Mouse (Mus musculus): ENCODE data around the gene Ecm1. TPM values are rescaled to one million over a fixed set of nuclear protein-coding genes. Genes with fewer than 3 reads are reported as not detected.

The Ecm1 gene
- 81.2 and 90.1 TPM in 2 replicates for polyA plus RNA-seq (2015; fragmentation: Nextera tagmentation; extraction: Ambion mirVana)

GRCm38 (mm10) chr3:95739353-95740104 is at the start of gene Ecm1:
TSS of gene Ecm1 (minus strand) at chr3:95739569.
- Histone ChIP-seq H3K27me3 (ENCODE audit: insufficient read depth, low read length) (no peaks in the 10 kb centered on the region), H3K4me2 (ENCODE audit: low read depth, low read length) (0 out of 2 replicates have a peak within 1 kb of the TSS, but pooled peaks have one; percentile 26), H3K36me3 (replicated peaks; ENCODE audit: insufficient read depth, low read length) (peaks cover 32% of the 10 kb centered on the region), H3K27ac (ENCODE audit: low read depth) (peak within 1 kb of the TSS; percentile 53), H3K4me3 (ENCODE audit: low read depth, low read length) (no peak within 1 kb of the TSS), H3K4me1 (ENCODE audit: insufficient read depth) (peaks cover 7% of the 10 kb centered on the region; the same call in 1 of the 2 replicates), H3K9me3 (ENCODE audit: low read length) (no peaks in the 10 kb centered on the region), H3K9ac (replicated peaks) (no peak within 1 kb of the TSS)
- ATAC-seq (peak; percentile 24; the same call in 1 of the 2 replicates), DNase-seq (no peak)
- no peak for TF ChIP-seq CTCF (IDR thresholded peaks at IDR 0.05; ENCODE audit: low read depth)
- no peak for TF ChIP-seq EP300 (IDR thresholded peaks at IDR 0.05; ENCODE audit: low read depth)
- WGBS (ENCODE audit: insufficient replicate concordance): 55% methylated on average over 7 of the region's 7 CpGs

GRCm38 (mm10) chr3:95785501-95785900 is 46.1 kb upstream of the Ecm1 start:
- Histone ChIP-seq H3K9me3 (ENCODE audit: low read length) (no peaks in the 10 kb centered on the region), H3K4me1 (ENCODE audit: insufficient read depth) (no peaks in the 10 kb centered on the region), H3K36me3 (replicated peaks; ENCODE audit: insufficient read depth, low read length) (peaks cover 63% of the 10 kb centered on the region), H3K4me2 (ENCODE audit: low read depth, low read length) (no peak overlapping the region), H3K27ac (ENCODE audit: low read depth) (no peak overlapping the region), H3K9ac (replicated peaks) (no peak overlapping the region), H3K27me3 (ENCODE audit: insufficient read depth, low read length) (no peaks in the 10 kb centered on the region), H3K4me3 (ENCODE audit: low read depth, low read length) (no peak overlapping the region)
- no peak for DNase-seq
- TF ChIP-seq EP300 (IDR thresholded peaks at IDR 0.05; ENCODE audit: low read depth): no peak
- no peak for TF ChIP-seq CTCF (IDR thresholded peaks at IDR 0.05; ENCODE audit: low read depth)
- WGBS (ENCODE audit: insufficient replicate concordance): 85% methylated on average over 4 of the region's 4 CpGs
- ATAC-seq: no peak

- Histone ChIP-seq H3K4me2 (ENCODE audit: low read depth, low read length) (no peak overlapping the region), H3K4me3 (ENCODE audit: low read depth, low read length) (no peak overlapping the region), H3K27me3 (ENCODE audit: insufficient read depth, low read length) (no peaks in the 10 kb centered on the region), H3K36me3 (replicated peaks; ENCODE audit: insufficient read depth, low read length) (peaks cover 50% of the 10 kb centered on the region), H3K9me3 (ENCODE audit: low read length) (no peaks in the 10 kb centered on the region), H3K9ac (replicated peaks) (no peak overlapping the region), H3K27ac (ENCODE audit: low read depth) (no peak overlapping the region), H3K4me1 (ENCODE audit: insufficient read depth) (no peaks in the 10 kb centered on the region)
- no peak for ATAC-seq
- no peak for DNase-seq
- peak; percentile 67 for TF ChIP-seq CTCF (IDR thresholded peaks at IDR 0.05; ENCODE audit: low read depth)
- TF ChIP-seq EP300 (IDR thresholded peaks at IDR 0.05; ENCODE audit: low read depth): no peak
These were observed 32.6 kb upstream of the Ecm1 start for GRCm38 (mm10) chr3:95771985-95772384.

- Histone ChIP-seq H3K4me1 (ENCODE audit: insufficient read depth) (no peaks in the 10 kb centered on the region), H3K9ac (replicated peaks) (no peak overlapping the region), H3K4me3 (ENCODE audit: low read depth, low read length) (no peak overlapping the region), H3K4me2 (ENCODE audit: low read depth, low read length) (no peak overlapping the region), H3K36me3 (replicated peaks; ENCODE audit: insufficient read depth, low read length) (peaks cover 41% of the 10 kb centered on the region), H3K27ac (ENCODE audit: low read depth) (no peak overlapping the region), H3K9me3 (ENCODE audit: low read length) (no peaks in the 10 kb centered on the region), H3K27me3 (ENCODE audit: insufficient read depth, low read length) (no peaks in the 10 kb centered on the region)
- 86% methylated on average over 10 of the region's 10 CpGs for WGBS (ENCODE audit: insufficient replicate concordance)
- no peak for DNase-seq
- ATAC-seq: no peak
- TF ChIP-seq EP300 (IDR thresholded peaks at IDR 0.05; ENCODE audit: low read depth) (no peak), CTCF (IDR thresholded peaks at IDR 0.05; ENCODE audit: low read depth) (peak; percentile 42)
These were observed 26.2 kb upstream of the Ecm1 start for GRCm38 (mm10) chr3:95765534-95765933.

GRCm38 (mm10) chr3:95763811-95764210 is 24.4 kb upstream of the Ecm1 start:
- no peak overlapping the region for H3K27ac ChIP-seq (ENCODE audit: low read depth)
- no peak overlapping the region for H3K9ac ChIP-seq (replicated peaks)
- H3K4me1 ChIP-seq (ENCODE audit: insufficient read depth): no peaks in the 10 kb centered on the region
- peaks cover 35% of the 10 kb centered on the region for H3K36me3 ChIP-seq (replicated peaks; ENCODE audit: insufficient read depth, low read length)
- no peak for TF ChIP-seq EP300 (IDR thresholded peaks at IDR 0.05; ENCODE audit: low read depth)
- no peak for TF ChIP-seq CTCF (IDR thresholded peaks at IDR 0.05; ENCODE audit: low read depth)
- DNase-seq (no peak), ATAC-seq (no peak)
- H3K4me3 ChIP-seq (ENCODE audit: low read depth, low read length): no peak overlapping the region
- no peaks in the 10 kb centered on the region for H3K27me3 ChIP-seq (ENCODE audit: insufficient read depth, low read length)
- no peak overlapping the region for H3K4me2 ChIP-seq (ENCODE audit: low read depth, low read length)
- 85% methylated on average over 10 of the region's 10 CpGs for WGBS (ENCODE audit: insufficient replicate concordance)
- H3K9me3 ChIP-seq (ENCODE audit: low read length): no peaks in the 10 kb centered on the region

GRCm38 (mm10) chr3:95762961-95763360 is 23.6 kb upstream of the Ecm1 start:
- Histone ChIP-seq H3K27me3 (ENCODE audit: insufficient read depth, low read length) (no peaks in the 10 kb centered on the region), H3K4me1 (ENCODE audit: insufficient read depth) (no peaks in the 10 kb centered on the region), H3K4me3 (ENCODE audit: low read depth, low read length) (no peak overlapping the region), H3K27ac (ENCODE audit: low read depth) (no peak overlapping the region), H3K9me3 (ENCODE audit: low read length) (no peaks in the 10 kb centered on the region), H3K36me3 (replicated peaks; ENCODE audit: insufficient read depth, low read length) (peaks cover 34% of the 10 kb centered on the region), H3K9ac (replicated peaks) (0 out of 2 replicates have a peak overlapping the region, but pooled peaks have one; percentile 12), H3K4me2 (ENCODE audit: low read depth, low read length) (no peak overlapping the region)
- DNase-seq: no peak
- no peak for ATAC-seq
- 61% methylated on average over 6 of the region's 6 CpGs for WGBS (ENCODE audit: insufficient replicate concordance)
- TF ChIP-seq CTCF (IDR thresholded peaks at IDR 0.05; ENCODE audit: low read depth) (peak; percentile 12; the same call in 1 of the 2 replicates), EP300 (IDR thresholded peaks at IDR 0.05; ENCODE audit: low read depth) (no peak)

Data from liver, postnatal 0 days (tissue).